Mouse (Mus musculus) kidney, embryonic 16.5 days (tissue): ENCODE data around the gene Pde4b. TPM values are rescaled to one million over a fixed set of nuclear protein-coding genes. Genes with fewer than 3 reads are reported as not detected.

Source experiments
- ATAC-seq: fragments of 200-750 bp; cut with Nextera tagmentation; 2 replicates; pipeline ENCODE4 v1.8.0; 2017; ENCODE audit warnings: moderate TSS enrichment; ENCODE audit not compliant: low FRiP score, low TSS enrichment
- H3K27ac ChIP-seq: fragments of 300-500 bp; sonication (generic); 2 replicates; pipeline ENCODE4 v1.5.1; 2014; ENCODE audit warnings: low read length
- H3K27me3 ChIP-seq: fragments of 300-500 bp; sonication (generic); 2 replicates; pipeline ENCODE4 v1.6.1; 2014; ENCODE audit warnings: low read length, control low read depth, mixed read lengths; ENCODE audit not compliant: insufficient read depth
- H3K36me3 ChIP-seq: fragments of 300-500 bp; sonication (generic); 2 replicates; pipeline ENCODE4 v1.6.1; 2014; ENCODE audit warnings: low read length, control low read depth, mixed read lengths; ENCODE audit not compliant: insufficient read depth
- H3K4me1 ChIP-seq: fragments of 300-500 bp; sonication (generic); 2 replicates; pipeline ENCODE4 v1.6.1; 2014; ENCODE audit warnings: low read length, control low read depth, mixed read lengths; ENCODE audit not compliant: insufficient read depth
- H3K4me2 ChIP-seq: fragments of 300-500 bp; sonication (generic); replicated peaks from 2 replicates; pipeline ENCODE4 v1.6.1; 2014; ENCODE audit warnings: low read depth, low read length
- H3K4me3 ChIP-seq: fragments of 300-500 bp; sonication (generic); 2 replicates; pipeline ENCODE4 v1.5.1; 2014; ENCODE audit warnings: mild to moderate bottlenecking, low read length
- H3K9ac ChIP-seq: fragments of 300-500 bp; sonication (generic); replicated peaks from 2 replicates; pipeline ENCODE4 v1.6.1; 2014; ENCODE audit warnings: low read length
- H3K9me3 ChIP-seq: fragments of 300-500 bp; sonication (generic); 2 replicates; pipeline ENCODE4 v1.6.1; 2016; ENCODE audit warnings: low read length, control low read depth
- WGBS: fragments of 180-500 bp; shearing (Covaris S2); extraction: QIAGEN DNeasy Blood & Tissue Kit; methylation state at CpG from one replicate; pipeline ENCODE4 v1.1.7; 2014; 5-methylcytosine and 5-hydroxymethylcytosine counted together
- polyA plus RNA-seq: library from polyadenylated mRNA; unstranded; fragments of >200 nt; fragmentation: Nextera tagmentation; extraction: Ambion mirVana; gene quantifications from 2 replicates; pipeline ENCODE4 v1.2.1, GENCODE M21; 2015

Pde4b gene
- polyA plus RNA-seq, 1 experiment from 2014 or later: 15.5 TPM

GRCm38 (mm10) chr4:102583469-102583868 lies 496.1 kb downstream of the Pde4b start:
- Histone ChIP-seq H3K4me2 (no peak overlapping the region), H3K4me1 (peaks cover 9% of the 10 kb centered on the region), H3K9ac (no peak overlapping the region), H3K4me3 (no peak overlapping the region), H3K36me3 (no peaks in the 10 kb centered on the region), H3K27me3 (no peaks in the 10 kb centered on the region), H3K9me3 (no peaks in the 10 kb centered on the region), H3K27ac (no peak overlapping the region)
- 61% methylated on average over 3 of the region's 3 CpGs for WGBS
- no peak for ATAC-seq

DNA sequence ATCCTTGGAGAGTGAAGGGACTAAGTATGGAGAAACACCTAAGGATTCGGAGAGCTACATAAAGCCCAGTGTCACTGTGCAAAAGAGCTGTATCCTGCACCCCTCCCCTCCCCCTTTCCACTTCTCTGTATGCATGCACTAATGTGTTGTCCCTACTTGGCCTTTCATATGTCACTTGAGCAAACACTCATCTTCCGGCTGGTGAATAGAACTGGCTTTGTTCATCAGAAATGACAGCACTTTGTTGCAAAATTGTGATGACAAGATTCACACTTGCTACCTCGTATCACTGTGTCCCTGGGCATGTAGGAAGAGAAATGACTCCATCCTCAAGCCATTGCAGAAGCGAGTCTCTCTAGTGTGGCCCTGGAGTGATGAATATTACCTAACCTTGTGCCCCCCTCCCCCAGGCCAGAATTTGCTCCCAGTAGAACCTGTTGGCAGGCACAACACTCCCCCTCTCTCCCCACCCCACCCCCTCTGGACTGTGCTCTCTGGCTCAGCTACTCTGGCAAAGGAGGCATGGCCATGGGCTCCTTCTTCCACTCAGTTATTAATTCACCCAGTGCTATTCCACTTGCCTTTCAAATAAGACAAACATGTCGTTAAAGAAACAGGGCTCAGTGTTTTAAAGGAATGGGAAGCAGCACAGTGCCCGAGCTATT lies 497.4 kb downstream of the Pde4b start:
- Histone ChIP-seq H3K4me2 (no peak overlapping the region), H3K9me3 (no peaks in the 10 kb centered on the region), H3K27ac (peak overlapping the region; percentile 78), H3K36me3 (no peaks in the 10 kb centered on the region), H3K4me1 (peaks cover 19% of the 10 kb centered on the region), H3K9ac (no peak overlapping the region), H3K4me3 (no peak overlapping the region), H3K27me3 (no peaks in the 10 kb centered on the region)
- 51% methylated on average over 6 of the region's 6 CpGs for WGBS
- peak; percentile 92 for ATAC-seq

DNA sequence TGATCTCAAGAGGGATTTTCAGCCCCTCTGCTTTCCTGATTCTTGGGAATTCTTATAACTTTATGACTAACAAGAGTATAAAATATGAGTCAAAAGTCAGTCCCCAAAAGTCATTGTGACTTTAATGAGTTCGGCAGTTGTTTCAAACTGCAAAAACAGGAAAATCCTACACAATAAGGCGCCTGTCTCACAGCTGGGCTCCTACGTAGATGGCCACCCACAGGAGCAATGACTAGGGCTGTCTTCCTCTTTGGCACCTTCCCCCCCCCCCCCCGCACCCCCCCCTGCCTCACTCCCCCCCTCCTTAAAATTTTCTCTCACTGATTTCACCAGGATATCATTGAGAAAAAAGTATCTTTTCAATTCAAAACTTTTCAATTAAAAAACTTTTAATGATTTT lies 498.2 kb downstream of the Pde4b start:
- no peak for ATAC-seq
- H3K4me1 ChIP-seq: peaks cover 22% of the 10 kb centered on the region
- H3K9me3 ChIP-seq: no peaks in the 10 kb centered on the region
- no peak overlapping the region for H3K4me2 ChIP-seq
- no peak overlapping the region for H3K9ac ChIP-seq
- H3K27me3 ChIP-seq: no peaks in the 10 kb centered on the region
- 53% methylated on average over 3 of the region's 4 CpGs for WGBS
- no peaks in the 10 kb centered on the region for H3K36me3 ChIP-seq
- no peak overlapping the region for H3K4me3 ChIP-seq
- peak overlapping the region; percentile 78 for H3K27ac ChIP-seq

DNA sequence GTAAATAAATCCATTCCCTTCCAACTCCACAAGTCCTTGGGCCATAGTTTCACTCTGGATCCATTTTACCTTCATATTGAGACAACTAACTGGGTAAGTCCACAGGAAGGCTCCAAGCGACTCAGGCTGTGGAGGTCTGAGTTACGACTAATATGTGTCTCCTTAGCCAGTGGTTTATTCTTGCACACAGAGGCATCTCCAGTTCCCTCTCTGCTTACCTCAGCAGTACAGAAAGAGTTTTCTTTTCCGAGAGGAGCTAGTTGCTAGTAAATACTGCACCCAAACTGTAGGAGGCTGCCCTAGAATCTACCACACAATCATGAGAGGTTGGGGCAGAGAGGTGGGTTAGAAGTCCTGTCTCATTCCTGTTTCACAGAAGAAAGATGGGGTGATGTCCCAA lies 499.4 kb downstream of the Pde4b start:
- Histone ChIP-seq H3K27me3 (no peaks in the 10 kb centered on the region), H3K36me3 (no peaks in the 10 kb centered on the region), H3K9ac (no peak overlapping the region), H3K4me3 (no peak overlapping the region), H3K4me1 (peaks cover 25% of the 10 kb centered on the region), H3K4me2 (no peak overlapping the region), H3K27ac (no peak overlapping the region), H3K9me3 (no peaks in the 10 kb centered on the region)
- WGBS: 84% methylated on average over 3 of the region's 3 CpGs
- ATAC-seq: no peak

DNA sequence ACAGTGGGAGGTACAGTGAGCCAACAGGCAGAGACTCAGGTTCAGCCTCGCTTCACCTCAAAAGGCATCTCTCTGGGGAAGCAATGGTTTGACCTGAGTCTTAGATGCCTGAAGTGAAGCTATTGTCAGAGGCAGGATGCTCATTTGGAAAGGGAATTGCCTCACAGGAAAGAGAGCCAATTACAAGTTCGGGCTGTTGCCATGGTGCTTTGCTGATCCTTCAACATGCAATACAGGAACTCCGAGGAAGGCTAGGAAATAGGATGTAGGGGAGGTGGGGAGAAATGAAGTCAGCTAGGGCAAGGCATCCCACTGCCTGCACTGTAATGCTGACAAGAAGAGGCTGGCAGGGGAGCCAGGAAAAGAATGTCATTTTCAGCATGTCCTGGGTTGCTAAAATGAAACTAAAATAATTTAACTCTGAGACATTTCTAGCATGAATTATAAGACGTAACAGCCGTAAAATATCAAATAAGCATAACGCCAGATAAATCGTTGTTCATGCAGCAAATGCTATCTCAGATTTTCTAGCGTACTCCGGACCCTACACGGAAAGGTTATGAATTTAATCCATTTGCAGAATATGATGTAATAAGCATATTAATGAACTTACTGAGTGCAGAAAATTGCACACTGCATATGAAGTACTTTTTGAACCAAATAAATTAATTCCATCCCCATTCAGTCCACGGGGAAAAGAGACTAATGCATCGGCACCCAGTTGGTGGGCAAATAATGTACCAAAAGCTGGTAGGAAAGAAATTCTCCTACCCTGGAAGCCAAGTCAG lies 501.5 kb downstream of the Pde4b start:
- H3K9ac ChIP-seq: peak overlapping the region; percentile 68; the same call in 1 of the 2 replicates
- H3K4me3 ChIP-seq: peak overlapping the region; percentile 51
- H3K27ac ChIP-seq: peak overlapping the region; percentile 66; the same call in 1 of the 2 replicates
- H3K27me3 ChIP-seq: no peaks in the 10 kb centered on the region
- peak overlapping the region; percentile 54 for H3K4me2 ChIP-seq
- H3K36me3 ChIP-seq: no peaks in the 10 kb centered on the region
- ATAC-seq: no peak; the same call in 1 of the 2 replicates
- WGBS: 37% methylated on average over 12 of the region's 12 CpGs
- peaks cover 29% of the 10 kb centered on the region for H3K4me1 ChIP-seq
- no peaks in the 10 kb centered on the region for H3K9me3 ChIP-seq

- Histone ChIP-seq H3K4me1 (peaks cover 29% of the 10 kb centered on the region), H3K36me3 (no peaks in the 10 kb centered on the region), H3K4me3 (peak overlapping the region; percentile 51), H3K4me2 (peak overlapping the region; percentile 54), H3K27ac (peak overlapping the region; percentile 66), H3K9ac (peak overlapping the region; percentile 68), H3K27me3 (no peaks in the 10 kb centered on the region), H3K9me3 (no peaks in the 10 kb centered on the region)
- peak; percentile 47 for ATAC-seq
- 1% methylated on average over 9 of the region's 9 CpGs for WGBS
Measured at GRCm38 (mm10) chr4:102589537-102590031, 502.2 kb downstream of the Pde4b start.

DNA sequence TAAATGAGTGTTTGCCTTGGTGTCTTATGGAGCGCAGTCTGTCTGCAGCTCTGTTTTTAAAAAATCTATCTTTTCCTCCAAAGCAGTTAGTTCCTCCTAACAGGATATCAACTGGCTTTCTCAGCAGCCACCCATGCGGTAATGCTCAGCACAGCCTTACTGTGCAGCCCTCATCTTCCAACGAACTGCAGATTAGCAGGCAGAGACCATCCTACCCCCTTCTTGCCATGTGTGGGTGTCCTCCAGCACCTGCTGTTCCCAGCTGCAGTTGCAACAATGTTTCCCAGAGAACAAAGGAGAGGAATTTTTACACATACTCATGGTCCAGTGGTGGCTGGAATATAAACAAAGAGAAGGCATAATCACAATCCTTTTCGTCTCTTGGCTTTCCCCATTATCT lies 504.5 kb downstream of the Pde4b start:
- ATAC-seq: no peak
- H3K36me3 ChIP-seq: peaks cover 5% of the 10 kb centered on the region
- H3K4me3 ChIP-seq: no peak overlapping the region
- no peak overlapping the region for H3K4me2 ChIP-seq
- no peaks in the 10 kb centered on the region for H3K9me3 ChIP-seq
- peaks cover 22% of the 10 kb centered on the region for H3K4me1 ChIP-seq
- no peak overlapping the region for H3K27ac ChIP-seq
- no peaks in the 10 kb centered on the region for H3K27me3 ChIP-seq
- no peak overlapping the region for H3K9ac ChIP-seq
- WGBS: 68% methylated on average over 4 of the region's 4 CpGs

- peaks cover 22% of the 10 kb centered on the region for H3K4me1 ChIP-seq
- no peak overlapping the region for H3K27ac ChIP-seq
- no peak overlapping the region for H3K4me3 ChIP-seq
- no peaks in the 10 kb centered on the region for H3K9me3 ChIP-seq
- peaks cover 11% of the 10 kb centered on the region for H3K36me3 ChIP-seq
- 80% methylated on average over 2 of the region's 2 CpGs for WGBS
- H3K9ac ChIP-seq: no peak overlapping the region
- no peaks in the 10 kb centered on the region for H3K27me3 ChIP-seq
- H3K4me2 ChIP-seq: no peak overlapping the region
- no peak for ATAC-seq
Measured at GRCm38 (mm10) chr4:102592541-102592940, 505.2 kb downstream of the Pde4b start.

DNA sequence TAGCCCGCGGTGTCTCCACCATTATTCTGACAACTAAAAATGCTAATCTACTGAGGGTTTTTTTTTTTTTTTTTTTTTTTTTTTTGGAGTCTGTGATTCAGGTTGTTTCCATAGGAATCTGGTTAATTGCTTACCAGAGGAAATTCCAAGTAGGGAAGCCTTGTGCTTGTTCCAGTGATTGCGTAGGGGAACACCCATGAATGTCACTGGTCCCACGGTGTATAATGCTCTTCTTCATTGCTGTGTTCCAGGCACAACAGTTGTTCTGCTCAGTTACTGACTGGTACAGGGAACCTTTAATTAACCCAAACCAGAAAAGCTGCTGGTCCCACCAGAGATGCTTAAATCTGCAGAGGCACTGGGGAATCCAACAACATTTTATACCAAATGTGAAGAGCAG lies 506.3 kb downstream of the Pde4b start:
- Histone ChIP-seq H3K4me2 (no peak overlapping the region), H3K27ac (0 out of 2 replicates have a peak overlapping the region, but pooled peaks have one; percentile 29), H3K9ac (no peak overlapping the region), H3K9me3 (no peaks in the 10 kb centered on the region), H3K27me3 (no peaks in the 10 kb centered on the region), H3K4me3 (no peak overlapping the region), H3K4me1 (peaks cover 22% of the 10 kb centered on the region), H3K36me3 (peaks cover 16% of the 10 kb centered on the region)
- 61% methylated on average over 4 of the region's 4 CpGs for WGBS
- ATAC-seq: no peak

DNA sequence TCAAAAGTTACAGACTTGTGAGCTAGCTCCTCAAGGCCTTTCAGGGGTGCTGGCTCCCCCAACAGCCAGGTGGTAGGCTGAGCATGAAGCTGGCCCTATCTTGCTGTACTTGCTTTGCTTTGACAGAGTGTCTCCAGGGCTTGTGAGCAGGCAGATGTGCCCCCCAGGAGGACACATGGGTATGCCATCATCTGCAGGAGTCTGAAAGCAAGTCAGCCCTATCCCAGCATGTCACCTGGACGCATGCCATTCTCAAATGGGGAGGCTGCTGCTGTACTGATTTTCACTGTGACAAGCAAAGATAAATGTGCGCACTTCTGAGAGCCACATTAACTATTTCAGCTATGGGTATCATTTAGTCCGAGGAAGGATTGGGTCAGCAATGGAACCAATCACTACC lies 507.2 kb downstream of the Pde4b start:
- H3K9me3 ChIP-seq: no peaks in the 10 kb centered on the region
- H3K9ac ChIP-seq: no peak overlapping the region
- peaks cover 24% of the 10 kb centered on the region for H3K36me3 ChIP-seq
- no peak overlapping the region for H3K4me2 ChIP-seq
- no peak overlapping the region for H3K27ac ChIP-seq
- WGBS: 86% methylated on average over 3 of the region's 3 CpGs
- H3K27me3 ChIP-seq: no peaks in the 10 kb centered on the region
- no peak overlapping the region for H3K4me3 ChIP-seq
- peaks cover 14% of the 10 kb centered on the region for H3K4me1 ChIP-seq
- ATAC-seq: no peak
